Mouse (Mus musculus) kidney, adult 9 months (tissue): ENCODE data around the gene Man2a1.

Experiments
- DNase-seq: peaks from one replicate; pipeline ENCODE4 v3.0.0; 2022

Man2a1 gene

GRCm38 (mm10) chr17:64600372-64601090 lies at the start of gene Man2a1:
Gene Man2a1 (plus strand): TSS chr17:64600736.
- peak; percentile 92 for DNase-seq

GRCm38 (mm10) chr17:64553358-64553757 lies 47.2 kb upstream of the Man2a1 start:
- DNase-seq, result no peak

DNA sequence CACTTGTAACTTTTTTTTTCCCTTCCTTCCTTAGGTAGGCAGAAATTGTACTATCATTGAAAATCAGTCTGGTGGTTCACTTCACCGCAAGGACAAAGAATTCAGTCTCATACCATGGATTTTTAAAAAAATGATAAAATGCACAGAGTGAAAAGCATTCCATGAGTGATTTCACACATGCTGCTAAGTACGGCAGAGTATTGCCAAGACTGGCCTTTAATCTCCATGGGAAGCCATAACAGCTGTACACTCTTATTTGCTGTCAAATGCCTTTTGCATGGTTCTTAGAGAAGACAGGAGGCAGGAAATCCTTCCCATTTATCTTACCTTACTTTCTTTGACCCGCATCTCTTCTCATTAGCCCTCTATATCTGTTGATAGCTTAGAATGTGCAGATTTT lies 45.6 kb upstream of the Man2a1 start:
- no peak for DNase-seq

- DNase-seq, result no peak
Observed at GRCm38 (mm10) chr17:64556661-64557445, 43.7 kb upstream of the Man2a1 start.

- DNase-seq, result no peak
Observed at GRCm38 (mm10) chr17:64558994-64559540, 41.5 kb upstream of the Man2a1 start.

GRCm38 (mm10) chr17:64566435-64566834 lies 34.1 kb upstream of the Man2a1 start:
- no peak for DNase-seq

GRCm38 (mm10) chr17:64567546-64567945 lies 33.0 kb upstream of the Man2a1 start:
- no peak for DNase-seq

- no peak for DNase-seq
Observed at GRCm38 (mm10) chr17:64573981-64574380, 26.6 kb upstream of the Man2a1 start.

GRCm38 (mm10) chr17:64575240-64575639 lies 25.3 kb upstream of the Man2a1 start:
- peak; percentile 48 for DNase-seq

GRCm38 (mm10) chr17:64577485-64577884 lies 23.1 kb upstream of the Man2a1 start:
- DNase-seq, result no peak

- no peak for DNase-seq
Observed at GRCm38 (mm10) chr17:64578346-64578745, 22.2 kb upstream of the Man2a1 start.

GRCm38 (mm10) chr17:64579696-64580095 lies 20.8 kb upstream of the Man2a1 start:
- DNase-seq, result peak; percentile 26

DNA sequence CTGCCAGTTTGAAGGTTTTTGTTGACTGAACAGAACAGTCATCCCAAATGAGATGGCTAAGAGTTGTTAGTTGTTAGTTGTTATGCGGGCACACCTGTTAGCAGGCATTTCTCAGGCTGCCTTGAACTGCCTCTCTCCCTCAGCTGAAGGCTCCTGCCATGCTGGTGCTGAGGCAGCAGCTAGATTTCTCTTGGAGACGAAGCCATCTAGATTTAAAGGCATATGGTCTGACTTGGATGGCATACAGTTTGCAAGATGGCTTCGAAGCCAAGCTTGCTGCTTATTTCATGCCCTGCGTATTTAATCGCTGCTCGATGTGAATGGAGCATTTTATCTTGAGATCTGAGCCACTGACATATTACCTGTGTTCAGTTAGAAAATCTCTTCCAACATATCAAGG lies 19.4 kb upstream of the Man2a1 start:
- no peak for DNase-seq

DNA sequence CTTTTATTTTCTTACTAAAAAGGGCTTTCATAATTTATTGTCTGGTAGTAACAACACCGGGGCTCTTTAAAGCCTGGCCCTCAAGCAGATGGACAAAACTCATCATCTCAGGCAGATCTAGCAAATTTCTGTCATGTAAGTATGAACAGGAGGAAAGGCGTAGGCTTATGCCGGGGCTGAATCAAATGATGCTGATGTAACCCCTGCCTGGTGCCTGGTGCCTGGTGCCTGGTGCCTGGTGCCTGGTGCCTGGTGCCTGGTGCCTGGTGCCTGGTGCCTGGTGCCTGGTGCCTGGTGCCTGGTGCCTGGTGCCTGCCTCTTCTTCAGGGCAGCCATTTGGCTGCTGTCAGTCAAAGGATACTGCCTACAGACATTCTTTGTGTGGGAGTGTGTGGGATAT lies 18.6 kb upstream of the Man2a1 start:
- no peak for DNase-seq

GRCm38 (mm10) chr17:64590483-64590882 lies 10.1 kb upstream of the Man2a1 start:
- DNase-seq, result no peak

DNA sequence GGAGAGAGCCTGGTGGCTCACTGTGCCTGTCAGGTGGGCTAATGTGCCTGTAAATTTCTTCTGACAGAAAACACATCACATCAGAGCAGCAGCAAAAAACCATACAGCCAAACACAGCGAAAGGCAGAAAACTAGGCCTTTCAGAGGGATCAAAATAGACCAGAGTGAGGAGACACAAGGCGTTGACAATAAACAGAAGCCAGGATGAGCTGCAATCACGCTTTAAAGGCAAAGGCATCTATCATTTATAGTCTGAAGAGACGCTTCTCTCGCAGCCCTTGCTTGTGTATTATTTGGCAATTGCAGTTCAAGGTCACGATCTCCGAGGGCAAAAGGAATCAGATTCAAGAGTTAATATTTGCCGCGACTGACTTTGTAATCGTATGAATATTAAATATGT lies 9.2 kb upstream of the Man2a1 start:
- DNase-seq, result no peak

DNA sequence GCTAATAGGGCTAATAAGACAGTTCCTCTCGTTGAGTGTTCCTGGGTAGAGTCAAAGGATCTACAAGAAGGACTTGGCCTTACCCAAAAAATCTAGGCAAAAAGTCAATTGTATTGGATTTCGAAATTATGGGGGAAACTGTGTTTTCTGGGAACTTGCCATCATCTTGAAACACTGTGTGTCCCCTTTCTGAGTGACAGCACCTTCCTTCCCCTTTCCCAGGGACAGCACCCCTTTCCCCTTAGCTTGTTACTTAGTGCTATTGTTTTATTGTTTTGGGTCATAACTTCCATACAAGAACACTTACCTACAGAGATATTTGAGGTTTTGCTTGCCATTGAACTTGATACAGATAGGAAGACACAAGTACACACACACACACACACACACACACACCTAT lies 8.2 kb upstream of the Man2a1 start:
- no peak for DNase-seq

GRCm38 (mm10) chr17:64592788-64593187 lies 7.7 kb upstream of the Man2a1 start:
- no peak for DNase-seq

DNA sequence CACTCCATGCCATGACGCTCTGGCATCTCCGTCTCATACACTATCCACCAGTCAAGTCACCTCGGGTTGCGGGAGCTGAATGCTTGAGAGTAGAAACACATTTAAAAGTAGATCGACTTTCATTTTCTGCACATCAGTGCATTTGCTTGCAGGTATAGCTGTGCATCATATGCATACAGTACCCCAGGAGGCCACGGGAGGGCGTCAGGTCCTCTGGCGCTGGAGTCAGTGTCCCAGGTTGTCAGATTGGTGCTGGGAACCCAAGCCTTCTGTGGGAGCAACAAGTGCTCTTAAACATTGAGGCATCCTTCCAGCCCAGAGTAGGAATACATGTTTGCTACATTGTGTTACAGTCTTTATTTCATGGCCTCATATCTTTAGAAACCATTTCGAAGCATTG lies 2.8 kb upstream of the Man2a1 start:
- DNase-seq, result no peak

DNA sequence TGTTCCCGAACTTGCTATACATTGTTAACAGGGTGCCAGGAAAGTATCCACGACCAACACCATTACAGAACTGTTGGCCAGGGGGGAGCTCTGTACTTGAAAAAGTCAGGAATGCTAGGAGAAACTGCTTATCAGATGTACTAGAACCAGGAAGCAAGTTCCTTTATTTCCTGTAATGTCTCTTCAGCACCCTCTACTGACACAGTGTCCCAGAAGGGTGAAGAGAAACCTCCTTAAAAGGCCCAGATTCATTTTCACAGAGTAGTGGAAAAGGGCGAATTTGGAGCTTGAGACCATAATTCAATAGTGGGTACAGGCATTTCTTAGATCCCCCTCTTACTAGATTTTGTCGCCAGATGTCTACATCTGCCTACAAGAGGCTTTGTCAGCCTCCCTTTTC lies 620 bp upstream of the Man2a1 start:
- DNase-seq, result peak; percentile 75

DNA sequence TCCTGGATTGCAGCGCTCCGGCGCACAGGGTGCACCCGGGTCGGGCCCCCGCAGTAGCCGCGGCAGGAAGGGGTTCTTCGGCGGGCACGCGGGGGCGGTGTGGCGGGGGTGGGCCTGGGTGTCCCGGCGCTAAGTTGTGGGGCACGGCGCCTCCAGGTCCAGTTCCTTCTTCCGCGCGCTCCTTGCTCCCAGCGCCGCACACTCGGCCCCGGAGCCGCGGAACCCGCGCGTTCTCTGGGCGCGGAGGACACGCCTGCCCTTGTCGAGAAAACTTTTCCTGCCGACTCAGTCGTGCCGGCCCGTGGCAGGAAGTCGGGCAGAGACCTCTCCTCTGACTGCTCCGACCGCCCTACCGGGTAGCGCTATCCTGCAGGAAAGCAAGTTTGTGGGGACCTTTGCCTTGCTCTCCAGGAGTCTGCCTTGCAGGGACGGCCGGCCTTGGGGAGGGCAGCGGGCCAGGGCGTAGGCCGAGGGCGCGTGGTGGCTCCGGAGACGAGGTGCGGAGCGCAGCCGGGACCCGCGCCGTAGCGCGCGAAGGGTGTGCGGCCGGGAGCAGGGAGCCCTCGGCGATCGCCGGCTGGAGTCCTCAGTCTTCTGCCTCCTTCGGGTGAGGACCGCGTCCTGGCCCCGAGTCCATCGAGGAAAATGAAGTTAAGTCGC lies 685 bp downstream of the Man2a1 start:
- peak; percentile 73 for DNase-seq

DNA sequence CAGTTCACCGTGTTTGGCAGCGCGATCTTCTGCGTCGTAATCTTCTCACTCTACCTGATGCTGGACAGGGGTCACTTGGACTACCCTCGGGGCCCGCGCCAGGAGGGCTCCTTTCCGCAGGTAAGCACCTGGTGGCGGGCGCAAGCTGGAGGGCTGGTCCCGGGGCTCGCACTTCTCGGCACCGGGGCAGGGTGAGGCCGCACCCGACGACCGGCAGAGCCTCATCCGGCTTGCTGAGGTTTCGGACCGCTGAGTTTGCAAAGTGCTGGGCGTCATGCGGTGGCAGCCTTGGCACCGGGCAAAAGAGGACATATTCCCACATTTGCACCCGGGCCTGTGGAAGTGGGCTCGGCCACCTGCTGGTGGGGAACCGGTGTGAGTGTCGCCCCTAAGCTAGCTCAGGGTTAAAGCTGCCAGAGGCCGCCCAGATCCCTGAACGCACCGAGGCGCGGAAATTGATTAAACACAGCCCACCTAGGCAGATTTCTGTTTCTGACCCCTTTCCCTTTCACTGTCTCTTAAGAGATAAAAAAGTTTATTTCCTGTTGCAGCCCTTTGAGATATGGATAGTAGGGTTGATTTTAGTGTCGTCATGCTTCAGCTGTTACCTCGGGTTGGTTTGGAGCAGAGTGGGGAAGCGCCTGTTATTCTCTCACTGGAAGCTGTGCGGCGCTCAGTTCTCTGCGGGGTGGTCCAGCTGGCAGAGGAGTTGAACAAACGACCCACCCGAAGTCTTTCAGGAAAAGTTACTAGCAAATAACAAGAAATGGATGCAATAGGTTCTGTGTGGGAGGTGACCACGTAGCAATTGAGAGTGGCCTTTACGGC lies 1.4 kb downstream of the Man2a1 start:
- DNase-seq, result peak; percentile 68

GRCm38 (mm10) chr17:64603134-64603533 lies 2.6 kb downstream of the Man2a1 start:
- DNase-seq, result no peak
